Mouse (Mus musculus) kidney, adult 2 months (tissue): ENCODE data around the gene A4galt.

Source experiments
- CTCF ChIP-seq: fragments of 200-500 bp; conservative IDR thresholded peaks from 2 replicates; pipeline ENCODE4 v1.5.1; 2011; ENCODE audit warnings: low read depth, mild to moderate bottlenecking, control low read depth, low read length, moderate library complexity, mixed read lengths; ENCODE audit not compliant: insufficient read depth, insufficient read length
- POLR2A ChIP-seq: fragments of 200-500 bp; IDR thresholded peaks from one replicate; pipeline ENCODE4 v1.6.1; 2011; ENCODE audit warnings: low read depth, low read length, control low read depth

DNA sequence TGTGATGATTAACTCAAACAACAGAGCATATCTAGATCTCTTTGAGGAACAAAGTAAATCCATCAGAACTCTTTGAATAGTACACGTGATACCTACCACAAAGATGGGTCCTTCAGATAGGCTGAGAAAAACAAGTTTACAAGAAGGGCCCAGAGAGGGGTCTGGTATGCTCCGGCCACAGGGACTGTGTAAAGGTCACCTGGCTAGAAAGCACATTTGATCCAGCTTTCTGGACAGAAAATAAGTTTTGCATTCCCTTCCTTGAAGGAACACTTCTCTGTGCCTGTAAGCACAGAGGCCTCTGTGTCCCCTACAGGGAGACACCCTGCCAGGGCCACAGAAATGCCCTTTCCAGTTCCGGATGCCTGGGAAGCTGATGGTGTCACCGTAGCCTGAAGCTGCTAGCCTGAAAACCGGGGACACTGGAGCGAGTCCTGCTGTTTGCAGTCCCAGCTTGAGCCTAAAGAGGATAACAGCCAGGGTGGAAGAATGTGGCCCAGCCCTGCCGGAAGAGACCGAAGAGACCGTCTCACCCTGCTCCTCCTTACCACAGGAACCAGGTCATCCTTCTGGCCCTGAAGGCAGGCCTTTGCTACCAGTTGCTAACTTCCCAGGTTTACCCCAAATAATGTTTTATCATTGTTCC, 31.1 kb downstream of the A4galt start:
- no peak for TF ChIP-seq CTCF
- no peak for TF ChIP-seq POLR2A
